Mouse (Mus musculus) liver, embryonic 15.5 days (tissue): ENCODE measurements around the gene Cyba. TPM values are rescaled to one million over a fixed set of nuclear protein-coding genes. Genes with fewer than 3 reads are reported as not detected.

Experiments used
- ATAC-seq: fragments of 200-750 bp; cut with Nextera tagmentation; 2 replicates; pipeline ENCODE4 v1.8.0; 2017; ENCODE audit warnings: moderate number of reproducible peaks, mild to moderate bottlenecking, moderate library complexity; ENCODE audit not compliant: insufficient read depth
- H3K27ac ChIP-seq: fragments of 300-500 bp; sonication (generic); replicated peaks from 2 replicates; pipeline ENCODE4 v1.5.1; 2015; ENCODE audit warnings: mild to moderate bottlenecking, inconsistent platforms
- H3K27me3 ChIP-seq: fragments of 300-500 bp; sonication (generic); 2 replicates; pipeline ENCODE4 v1.6.1; 2015; ENCODE audit warnings: mild to moderate bottlenecking, inconsistent platforms
- H3K36me3 ChIP-seq: fragments of 300-500 bp; sonication (generic); replicated peaks from 2 replicates; pipeline ENCODE4 v1.6.1; 2015; ENCODE audit warnings: moderate library complexity, mild to moderate bottlenecking, inconsistent platforms
- H3K4me1 ChIP-seq: fragments of 300-500 bp; sonication (generic); replicated peaks from 2 replicates; pipeline ENCODE4 v1.6.1; 2015; ENCODE audit warnings: inconsistent platforms
- H3K4me2 ChIP-seq: fragments of 300-500 bp; sonication (generic); 2 replicates; pipeline ENCODE4 v1.6.1; 2015; ENCODE audit warnings: moderate library complexity, mild to moderate bottlenecking, inconsistent platforms
- H3K4me3 ChIP-seq: fragments of 300-500 bp; sonication (generic); replicated peaks from 2 replicates; pipeline ENCODE4 v1.5.1; 2015; ENCODE audit warnings: mild to moderate bottlenecking, inconsistent platforms
- H3K9ac ChIP-seq: fragments of 300-500 bp; sonication (generic); 2 replicates; pipeline ENCODE4 v1.6.1; 2015; ENCODE audit warnings: moderate library complexity, mild to moderate bottlenecking, inconsistent platforms
- H3K9me3 ChIP-seq: fragments of 300-500 bp; sonication (generic); replicated peaks from 2 replicates; pipeline ENCODE4 v1.6.1; 2016; ENCODE audit warnings: inconsistent platforms
- WGBS: fragments of 180-500 bp; shearing (Covaris S2); methylation state at CpG from one replicate; pipeline ENCODE4 v1.1.7; 2015; ENCODE audit warnings: mixed read lengths; ENCODE audit not compliant: insufficient replicate concordance; 5-methylcytosine and 5-hydroxymethylcytosine counted together
- microRNA-seq: library from miRNA; unstranded; fragments of <30 nt; microRNA quantifications from one replicate; pipeline ENCODE4, GENCODE M21; 2016
- polyA plus RNA-seq: library from polyadenylated mRNA; unstranded; fragments of >200 nt; fragmentation: Nextera tagmentation; extraction: Ambion mirVana; gene quantifications from 2 replicates; pipeline ENCODE4 v1.2.1, GENCODE M21; 2015

Cyba gene
- polyA plus RNA-seq, 1 experiment from 2014 or later, result 196 TPM

DNA sequence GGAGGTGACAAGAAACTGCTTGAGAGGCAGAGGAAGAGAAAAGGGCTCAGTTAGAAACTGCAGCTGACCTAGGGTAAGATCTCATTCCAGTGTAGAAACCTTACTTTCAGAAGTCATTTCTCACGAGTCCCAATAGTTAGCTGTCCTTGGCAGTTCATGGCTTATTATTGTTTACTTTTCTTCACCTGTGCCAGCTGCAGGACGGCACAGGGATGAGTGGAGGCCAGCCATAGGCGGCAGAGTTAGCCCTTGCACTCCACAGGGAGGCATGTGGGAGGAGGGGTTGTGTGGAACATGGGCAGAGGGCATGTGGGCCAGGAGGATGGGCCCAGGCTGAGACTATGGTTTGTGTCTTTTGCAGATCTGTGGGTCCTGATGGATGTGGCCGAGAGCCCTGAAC lies 49.7 kb downstream of the Cyba start:
- Histone ChIP-seq H3K36me3 (peaks cover 98% of the 10 kb centered on the region), H3K27ac (no peak overlapping the region)
- ATAC-seq, result no peak

DNA sequence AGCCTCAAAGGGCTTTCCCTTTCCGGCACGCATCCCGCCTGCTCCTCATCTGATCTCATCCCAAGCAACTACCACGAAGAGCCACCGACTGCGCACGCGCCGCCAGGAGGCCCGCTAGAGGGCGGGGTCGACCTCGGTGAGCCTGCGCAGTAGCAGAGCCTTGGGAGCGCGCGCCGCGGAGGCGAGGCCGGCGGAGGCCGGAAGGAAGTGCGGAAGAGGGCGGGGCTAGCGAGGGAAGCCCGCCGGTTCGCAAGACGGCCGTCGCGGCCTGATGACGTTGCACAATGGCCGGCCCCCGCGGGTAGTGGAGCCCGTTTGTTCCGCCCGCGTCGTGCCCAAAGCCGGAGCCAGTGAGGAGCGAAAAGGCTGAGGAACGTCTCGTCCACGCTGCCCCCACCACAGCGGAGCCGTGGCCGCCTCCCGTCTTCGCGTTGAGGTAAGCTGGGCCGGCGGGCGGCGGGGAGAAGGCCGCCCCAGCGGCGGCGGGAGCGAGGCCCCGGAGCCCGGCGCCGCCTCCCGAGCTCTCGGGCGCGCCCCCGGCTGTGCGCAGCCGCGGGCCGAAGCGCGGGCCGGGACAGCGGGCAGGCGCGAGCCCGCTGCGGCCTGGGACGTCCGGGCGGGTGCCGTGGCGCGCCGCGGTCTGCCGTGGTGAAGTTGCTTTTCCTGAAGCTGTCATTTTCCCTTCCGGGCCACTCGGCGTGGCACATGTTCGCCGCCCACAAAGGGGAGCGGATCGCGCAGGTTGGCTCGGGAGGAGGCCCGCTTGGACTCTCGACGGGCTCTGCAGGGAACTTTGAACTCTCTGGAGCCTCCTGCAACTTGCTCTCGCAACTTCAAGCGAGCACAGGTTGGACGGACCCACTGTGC lies 56.1 kb downstream of the Cyba start, which contains the start of gene Zc3h18:
Gene Zc3h18, plus strand, starts transcription at position 245 of the 867 bp plus-strand sequence.
- Histone ChIP-seq H3K36me3 (peaks cover 38% of the 10 kb centered on the region), H3K27ac (peak within 1 kb of the TSS; percentile 93), H3K4me1 (peaks cover 53% of the 10 kb centered on the region), H3K4me3 (peak within 1 kb of the TSS; percentile 96), H3K9ac (peak within 1 kb of the TSS; percentile 88), H3K4me2 (peak within 1 kb of the TSS; percentile 90), H3K9me3 (no peaks in the 10 kb centered on the region), H3K27me3 (no peaks in the 10 kb centered on the region)
- WGBS, result under 1% methylated on average over 106 of the region's 107 CpGs
- ATAC-seq, result peak; percentile 93

More for the DNA sequence above, 49.7 kb downstream of the Cyba start:
- peaks cover 37% of the 10 kb centered on the region for H3K4me1 ChIP-seq
- no peak overlapping the region for H3K4me3 ChIP-seq
- no peak overlapping the region for H3K9ac ChIP-seq
- no peaks in the 10 kb centered on the region for H3K9me3 ChIP-seq
- no peaks in the 10 kb centered on the region for H3K27me3 ChIP-seq
- H3K4me2 ChIP-seq, result no peak overlapping the region
- WGBS, result 78% methylated on average over 4 of the region's 4 CpGs

DNA sequence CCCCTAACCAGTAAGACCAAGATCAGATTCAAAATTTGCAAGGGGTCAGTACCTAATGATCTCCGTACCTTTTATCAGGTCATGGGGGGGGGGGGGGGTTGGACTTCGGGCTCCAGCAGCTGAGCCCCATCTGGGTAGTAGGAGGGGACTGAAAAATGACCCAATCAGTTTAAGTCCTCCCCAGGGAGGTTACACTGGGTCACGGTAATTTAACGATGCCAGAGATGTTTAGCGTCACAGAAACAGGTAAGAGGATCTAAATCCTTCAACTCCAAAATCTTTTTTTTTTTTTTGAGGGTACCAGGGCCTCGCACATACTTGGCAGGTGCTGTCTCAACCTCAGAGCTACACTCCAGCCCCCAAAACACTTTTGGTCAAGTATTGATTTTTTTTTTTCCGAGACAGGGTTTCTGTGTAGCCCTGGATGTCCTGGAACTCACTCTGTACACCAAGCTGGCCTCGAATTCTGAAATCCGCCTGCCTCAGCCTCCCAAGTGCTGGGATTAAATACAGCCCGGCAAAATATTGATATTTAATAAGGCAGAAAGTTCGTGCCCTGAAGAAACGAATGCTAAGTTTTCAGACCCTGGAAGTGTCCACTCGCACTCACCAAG lies 56.9 kb downstream of the Cyba start:
- peak overlapping the region; percentile 78 for H3K27ac ChIP-seq
- 11% methylated on average over 13 of the region's 13 CpGs for WGBS
- H3K4me2 ChIP-seq, result peak overlapping the region; percentile 90
- no peaks in the 10 kb centered on the region for H3K27me3 ChIP-seq
- H3K36me3 ChIP-seq, result peaks cover 31% of the 10 kb centered on the region
- peak overlapping the region; percentile 96 for H3K4me3 ChIP-seq
- ATAC-seq, result no peak; the same call in 1 of the 2 replicates
- H3K9ac ChIP-seq, result peak overlapping the region; percentile 61
- peaks cover 49% of the 10 kb centered on the region for H3K4me1 ChIP-seq
- no peaks in the 10 kb centered on the region for H3K9me3 ChIP-seq

DNA sequence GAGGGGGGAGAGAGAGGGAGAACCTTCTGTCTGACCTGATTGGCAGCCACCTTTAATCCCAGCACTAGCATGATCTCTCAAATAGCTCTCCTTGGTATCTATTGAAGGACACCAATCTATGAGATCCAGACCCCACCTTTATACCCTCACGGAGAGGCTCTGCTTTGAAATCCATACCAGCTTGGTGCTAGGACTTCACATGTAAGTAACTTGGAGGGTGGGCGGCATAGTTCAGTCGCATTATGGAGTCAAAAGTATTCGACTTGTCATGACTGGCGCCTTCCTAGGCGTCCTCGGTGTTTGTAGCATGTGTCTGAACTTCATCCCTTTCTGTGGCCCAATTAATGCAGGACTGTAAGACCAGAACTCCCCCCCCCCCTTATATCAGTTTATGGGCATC lies 57.4 kb downstream of the Cyba start:
- peaks cover 25% of the 10 kb centered on the region for H3K36me3 ChIP-seq
- ATAC-seq, result no peak
- H3K4me2 ChIP-seq, result peak overlapping the region; percentile 90
- peak overlapping the region; percentile 61 for H3K9ac ChIP-seq
- H3K4me3 ChIP-seq, result peak overlapping the region; percentile 96; the same call in 1 of the 2 replicates
- 77% methylated on average over 7 of the region's 7 CpGs for WGBS
- no peaks in the 10 kb centered on the region for H3K27me3 ChIP-seq
- no peak overlapping the region for H3K27ac ChIP-seq
- peaks cover 49% of the 10 kb centered on the region for H3K4me1 ChIP-seq
- no peaks in the 10 kb centered on the region for H3K9me3 ChIP-seq

Small RNA genes lying within 50 kb of the gene (microRNA-seq; reads per million reads assigned to microRNA genes)
- gene Gm24366, result not detected

Other genes with a start within 250 kb of the Cyba start
- 12.0 and 14.9 TPM in 2 replicates for gene Zfpm1, start 150.8 kb downstream of the Cyba start, polyA plus RNA-seq
- gene Trhr2, start 72.2 kb downstream of the Cyba start, polyA plus RNA-seq, result not detected in 2 replicates
- 23.1 and 25.6 TPM in 2 replicates for gene Zc3h18, start 56.3 kb downstream of the Cyba start, polyA plus RNA-seq
- not detected in 2 replicates for gene Il17c, start 10.9 kb downstream of the Cyba start, polyA plus RNA-seq
- gene Mvd, start 10.5 kb upstream of the Cyba start, polyA plus RNA-seq, result 24.3 and 25.1 TPM in 2 replicates
- 0.38 and 0.64 TPM in 2 replicates for gene Snai3, start 27.8 kb upstream of the Cyba start, polyA plus RNA-seq
- gene Rnf166, start 43.1 kb upstream of the Cyba start, polyA plus RNA-seq, result 11.5 and 15.1 TPM in 2 replicates
- gene Ctu2, start 43.2 kb upstream of the Cyba start, polyA plus RNA-seq, result 12.4 and 13.1 TPM in 2 replicates
- 12.4 and 17.4 TPM in 2 replicates for gene Piezo1, start 118.4 kb upstream of the Cyba start, polyA plus RNA-seq
- 45.9 and 46.0 TPM in 2 replicates for gene Cdt1, start 135.1 kb upstream of the Cyba start, polyA plus RNA-seq
- gene Aprt, start 144.0 kb upstream of the Cyba start, polyA plus RNA-seq, result 187 and 214 TPM in 2 replicates
- 8.2 and 8.8 TPM in 2 replicates for gene Galns, start 178.5 kb upstream of the Cyba start, polyA plus RNA-seq
- gene Trappc2l, start 178.7 kb upstream of the Cyba start, polyA plus RNA-seq, result 24.2 and 33.1 TPM in 2 replicates
- not detected in 2 replicates for gene Pabpn1l, start 189.8 kb upstream of the Cyba start, polyA plus RNA-seq